Mouse (Mus musculus): Measurements from ENCODE around the gene Lhfpl4. TPM values are rescaled to one million over a fixed set of nuclear protein-coding genes. Genes with fewer than 3 reads are reported as not detected.
A peak's percentile ranks its signal among the peaks of the same experiment; 100 is the strongest.

Lhfpl4 gene
- polyA plus RNA-seq, 1 experiment = 0.46 TPM

- 90% methylated on average over 8 of the region's 8 CpGs for WGBS
- DNase-seq (ENCODE audit: low read depth, low spot score) = no peak
Observed at GRCm38 (mm10) chr6:113170651-113171050, 24.5 kb downstream of the Lhfpl4 start.

GRCm38 (mm10) chr6:113169852-113170251 is 25.3 kb downstream of the Lhfpl4 start:
- WGBS = 52% methylated on average over 3 of the region's 3 CpGs
- no peak for DNase-seq (ENCODE audit: low read depth, low spot score)

- no peak for DNase-seq (ENCODE audit: low read depth, low spot score)
- 89% methylated on average over 7 of the region's 7 CpGs for WGBS
Observed at GRCm38 (mm10) chr6:113168316-113168975, 26.7 kb downstream of the Lhfpl4 start.

GRCm38 (mm10) chr6:113166661-113167251 is 28.4 kb downstream of the Lhfpl4 start:
- DNase-seq (ENCODE audit: low read depth, low spot score) = peak; percentile 64
- 31% methylated on average over 17 of the region's 17 CpGs for WGBS

- no peak for DNase-seq (ENCODE audit: low read depth, low spot score)
Observed at GRCm38 (mm10) chr6:113163513-113163912, 31.7 kb downstream of the Lhfpl4 start.

- 91% methylated on average over 1 of the region's 1 CpGs for WGBS
- no peak for DNase-seq (ENCODE audit: low read depth, low spot score)
Observed at GRCm38 (mm10) chr6:113161982-113162381, 33.2 kb downstream of the Lhfpl4 start.

GRCm38 (mm10) chr6:113160106-113160505 is 35.1 kb downstream of the Lhfpl4 start:
- WGBS = 95% methylated on average over 10 of the region's 10 CpGs
- no peak for DNase-seq (ENCODE audit: low read depth, low spot score)

- WGBS = 68% methylated on average over 4 of the region's 4 CpGs
Observed at GRCm38 (mm10) chr6:113156064-113156463, 39.1 kb downstream of the Lhfpl4 start.

GRCm38 (mm10) chr6:113154886-113155285 is 40.3 kb downstream of the Lhfpl4 start:
- DNase-seq (ENCODE audit: low read depth, low spot score) = no peak
- 86% methylated on average over 6 of the region's 6 CpGs for WGBS

More at GRCm38 (mm10) chr6:113156064-113156463, 39.1 kb downstream of the Lhfpl4 start:
- no peak for DNase-seq (ENCODE audit: low read depth, low spot score)

GRCm38 (mm10) chr6:113154071-113154470 is 41.1 kb downstream of the Lhfpl4 start:
- no peak for DNase-seq (ENCODE audit: low read depth, low spot score)
- WGBS = 98% methylated on average over 8 of the region's 8 CpGs

GRCm38 (mm10) chr6:113145249-113145648 is 49.9 kb downstream of the Lhfpl4 start:
- no peak for DNase-seq (ENCODE audit: low read depth, low spot score)
- WGBS = 96% methylated on average over 4 of the region's 4 CpGs

GRCm38 (mm10) chr6:113144764-113145163 is 50.4 kb downstream of the Lhfpl4 start:
- 74% methylated on average over 1 of the region's 1 CpGs for WGBS
- DNase-seq (ENCODE audit: low read depth, low spot score) = no peak

GRCm38 (mm10) chr6:113141389-113142094 is 53.6 kb downstream of the Lhfpl4 start:
- WGBS = 11% methylated on average over 1 of the region's 1 CpGs
- peak; percentile 85 for DNase-seq (ENCODE audit: low read depth, low spot score)

- DNase-seq (ENCODE audit: low read depth, low spot score) = no peak
- WGBS = 74% methylated on average over 2 of the region's 2 CpGs
Observed at GRCm38 (mm10) chr6:113133360-113133759, 61.8 kb downstream of the Lhfpl4 start.

GRCm38 (mm10) chr6:113120806-113121205 is 74.4 kb downstream of the Lhfpl4 start:
- 87% methylated on average over 10 of the region's 10 CpGs for WGBS
- DNase-seq (ENCODE audit: low read depth, low spot score) = no peak

Other genes starting within 250 kb of the Lhfpl4 start
- 0.71 and 0.93 TPM in 2 replicates for gene Srgap3, start 248.1 kb downstream of the Lhfpl4 start, polyA plus RNA-seq (2012; rRNA removed)
- gene Thumpd3, start 149.2 kb downstream of the Lhfpl4 start, polyA plus RNA-seq (2012; rRNA removed) = 10.6 and 11.3 TPM in 2 replicates
- gene Setd5, start 118.0 kb downstream of the Lhfpl4 start, polyA plus RNA-seq (2012; rRNA removed) = 23.2 and 31.5 TPM in 2 replicates
- 40.6 and 46.3 TPM in 2 replicates for gene Mtmr14, start 42.5 kb upstream of the Lhfpl4 start, polyA plus RNA-seq (2012; rRNA removed)
- 0.10 TPM in 1 of 2 replicates, not detected in the other for gene Cpne9, start 86.9 kb upstream of the Lhfpl4 start, polyA plus RNA-seq (2012; rRNA removed)
- gene Brpf1, start 111.8 kb upstream of the Lhfpl4 start, polyA plus RNA-seq (2012; rRNA removed) = 14.5 and 20.5 TPM in 2 replicates
- 16.9 and 18.1 TPM in 2 replicates for gene Ogg1, start 131.6 kb upstream of the Lhfpl4 start, polyA plus RNA-seq (2012; rRNA removed)
- gene Camk1, start 148.6 kb upstream of the Lhfpl4 start, polyA plus RNA-seq (2012; rRNA removed) = 19.6 and 20.4 TPM in 2 replicates
- 19.8 and 21.2 TPM in 2 replicates for gene Tada3, start 182.5 kb upstream of the Lhfpl4 start, polyA plus RNA-seq (2012; rRNA removed)
- gene Arpc4, start 182.7 kb upstream of the Lhfpl4 start, polyA plus RNA-seq (2012; rRNA removed) = 131 and 134 TPM in 2 replicates
- gene Ttll3, start 193.9 kb upstream of the Lhfpl4 start, polyA plus RNA-seq (2012; rRNA removed) = 13.5 and 15.6 TPM in 2 replicates
- 48.7 and 58.6 TPM in 2 replicates for gene Rpusd3, start 224.0 kb upstream of the Lhfpl4 start, polyA plus RNA-seq (2012; rRNA removed)
- gene Cidec, start 240.4 kb upstream of the Lhfpl4 start, polyA plus RNA-seq (2012; rRNA removed) = 49.1 and 148 TPM in 2 replicates
- gene Jagn1, start 247.2 kb upstream of the Lhfpl4 start, polyA plus RNA-seq (2012; rRNA removed) = 68.4 and 72.0 TPM in 2 replicates